Mouse (Mus musculus) limb, embryonic 14.5 days (tissue): ENCODE results near the gene Slc39a11. TPM values are rescaled to one million over a fixed set of nuclear protein-coding genes. Genes with fewer than 3 reads are reported as not detected.

Experiments used
- ATAC-seq: fragments of 200-750 bp; cut with Nextera tagmentation; 2 replicates; pipeline ENCODE4 v1.8.0; 2017; ENCODE audit warnings: low read depth, moderate number of reproducible peaks, moderate TSS enrichment; ENCODE audit not compliant: low FRiP score
- DNase-seq: peaks from one replicate; pipeline ENCODE4 v3.0.0-alpha.2; 2015; ENCODE audit warnings: low spot score
- H3K27ac ChIP-seq: fragments of 300-500 bp; sonication (generic); replicated peaks from 2 replicates; pipeline ENCODE4 v1.5.1; 2014; ENCODE audit warnings: low read depth, mild to moderate bottlenecking, low read length, moderate library complexity, mixed read lengths
- H3K27me3 ChIP-seq: fragments of 300-500 bp; sonication (generic); 2 replicates; pipeline ENCODE4 v1.6.1; 2014; ENCODE audit warnings: low read length, mixed read lengths; ENCODE audit not compliant: control insufficient read depth, insufficient read depth
- H3K36me3 ChIP-seq: fragments of 300-500 bp; sonication (generic); 2 replicates; pipeline ENCODE4 v1.6.1; 2014; ENCODE audit warnings: mild to moderate bottlenecking, low read length, moderate library complexity, mixed read lengths; ENCODE audit not compliant: control insufficient read depth, insufficient read depth
- H3K4me1 ChIP-seq: fragments of 300-500 bp; sonication (generic); 2 replicates; pipeline ENCODE4 v1.6.1; 2014; ENCODE audit warnings: antibody characterized with exemption, low read length, mixed read lengths; ENCODE audit not compliant: control insufficient read depth, insufficient read depth
- H3K4me2 ChIP-seq: fragments of 300-500 bp; sonication (generic); replicated peaks from 2 replicates; pipeline ENCODE4 v1.6.1; 2014; ENCODE audit warnings: low read depth, mild to moderate bottlenecking, low read length, moderate library complexity; ENCODE audit not compliant: severe bottlenecking
- H3K4me3 ChIP-seq: fragments of 300-500 bp; sonication (generic); replicated peaks from 2 replicates; pipeline ENCODE4 v1.5.1; 2014; ENCODE audit warnings: low read length
- H3K9ac ChIP-seq: fragments of 300-500 bp; sonication (generic); 2 replicates; pipeline ENCODE4 v1.6.1; 2014; ENCODE audit warnings: mild to moderate bottlenecking, low read depth, low read length, moderate library complexity; ENCODE audit not compliant: severe bottlenecking
- H3K9me3 ChIP-seq: fragments of 300-500 bp; sonication (generic); 2 replicates; pipeline ENCODE4 v1.6.1; 2016; ENCODE audit warnings: low read length; ENCODE audit not compliant: control insufficient read depth
- POLR2A ChIP-seq: fragments of 200-500 bp; IDR thresholded peaks from 2 replicates; pipeline ENCODE4 v1.8.0; 2012; ENCODE audit warnings: inconsistent platforms, mild to moderate bottlenecking, moderate library complexity, borderline replicate concordance; ENCODE audit not compliant: insufficient read depth, insufficient read length; ENCODE audit errors: extremely low read depth
- WGBS: fragments of 180-500 bp; shearing (Covaris S2); extraction: QIAGEN DNeasy Blood & Tissue Kit; methylation state at CpG from one replicate; pipeline ENCODE4 v1.1.7; 2014; 5-methylcytosine and 5-hydroxymethylcytosine counted together
- polyA plus RNA-seq, 2 experiments: library from polyadenylated mRNA; depleted of rRNA in 1 of 2; stranded (reverse) in 1 of 2; unstranded in 1 of 2; fragments of >200 nt; fragmentation: Nextera tagmentation in 1 of 2; extraction: Ambion mirVana in 1 of 2; gene quantifications; 2 replicates each; pipeline versions ENCODE4 v1.2.1 to v1.2.3; 2012 to 2014

Gene Slc39a11
- polyA plus RNA-seq, 2 experiments, result 17.2 to 24.5 TPM

- no peak overlapping the region for H3K4me2 ChIP-seq
- H3K36me3 ChIP-seq, result no peaks in the 10 kb centered on the region
- WGBS, result 56% methylated on average over 11 of the region's 11 CpGs
- H3K27ac ChIP-seq, result peak overlapping the region; percentile 39; the same call in 1 of the 2 replicates
- H3K9me3 ChIP-seq, result no peaks in the 10 kb centered on the region
- no peak overlapping the region for H3K9ac ChIP-seq
- no peaks in the 10 kb centered on the region for H3K27me3 ChIP-seq
- DNase-seq (peak; percentile 52), ATAC-seq (peak; percentile 50; the same call in 1 of the 2 replicates)
- no peak overlapping the region for H3K4me3 ChIP-seq
- peaks cover 10% of the 10 kb centered on the region; the same call in 1 of the 2 replicates for H3K4me1 ChIP-seq
- TF ChIP-seq POLR2A, result no peak
Observed at GRCm38 (mm10) chr11:113507716-113508480, 142.0 kb downstream of the Slc39a11 start.

- Histone ChIP-seq H3K4me3 (no peak overlapping the region), H3K27ac (no peak overlapping the region), H3K36me3 (no peaks in the 10 kb centered on the region), H3K9me3 (no peaks in the 10 kb centered on the region), H3K9ac (no peak overlapping the region), H3K27me3 (no peaks in the 10 kb centered on the region), H3K4me2 (no peak overlapping the region), H3K4me1 (peaks cover 10% of the 10 kb centered on the region; the same call in 1 of the 2 replicates)
- WGBS, result 84% methylated on average over 12 of the region's 12 CpGs
- DNase-seq (no peak), ATAC-seq (no peak)
- no peak for TF ChIP-seq POLR2A
Observed at GRCm38 (mm10) chr11:113505551-113506160, 144.2 kb downstream of the Slc39a11 start.

- Histone ChIP-seq H3K27ac (no peak overlapping the region), H3K9ac (no peak overlapping the region), H3K9me3 (no peaks in the 10 kb centered on the region), H3K4me2 (no peak overlapping the region), H3K36me3 (no peaks in the 10 kb centered on the region), H3K27me3 (no peaks in the 10 kb centered on the region), H3K4me3 (no peak overlapping the region), H3K4me1 (peaks cover 10% of the 10 kb centered on the region; the same call in 1 of the 2 replicates)
- TF ChIP-seq POLR2A, result no peak
- no peak for ATAC-seq
- WGBS, result 68% methylated on average over 11 of the region's 11 CpGs
- no peak for DNase-seq
Observed at GRCm38 (mm10) chr11:113504459-113505062, 145.3 kb downstream of the Slc39a11 start.

- ATAC-seq, result no peak
Observed at GRCm38 (mm10) chr11:113502968-113503367, 146.9 kb downstream of the Slc39a11 start.

GRCm38 (mm10) chr11:113500631-113501305, 149.1 kb downstream of the Slc39a11 start:
- no peaks in the 10 kb centered on the region for H3K36me3 ChIP-seq
- 67% methylated on average over 20 of the region's 20 CpGs for WGBS

More at GRCm38 (mm10) chr11:113502968-113503367, 146.9 kb downstream of the Slc39a11 start:
- H3K4me2 ChIP-seq, result no peak overlapping the region
- H3K4me1 ChIP-seq, result peaks cover 8% of the 10 kb centered on the region; the same call in 1 of the 2 replicates
- H3K36me3 ChIP-seq, result no peaks in the 10 kb centered on the region
- no peak overlapping the region for H3K9ac ChIP-seq
- H3K9me3 ChIP-seq, result no peaks in the 10 kb centered on the region
- no peak for DNase-seq
- no peak overlapping the region for H3K27ac ChIP-seq
- TF ChIP-seq POLR2A, result no peak
- no peaks in the 10 kb centered on the region for H3K27me3 ChIP-seq
- 79% methylated on average over 6 of the region's 6 CpGs for WGBS
- H3K4me3 ChIP-seq, result no peak overlapping the region

More at GRCm38 (mm10) chr11:113500631-113501305, 149.1 kb downstream of the Slc39a11 start:
- DNase-seq, result no peak
- H3K27me3 ChIP-seq, result no peaks in the 10 kb centered on the region
- no peak overlapping the region for H3K4me3 ChIP-seq
- H3K9me3 ChIP-seq, result no peaks in the 10 kb centered on the region
- no peak overlapping the region for H3K27ac ChIP-seq
- no peak for TF ChIP-seq POLR2A
- H3K9ac ChIP-seq, result no peak overlapping the region
- ATAC-seq, result no peak
- H3K4me2 ChIP-seq, result no peak overlapping the region
- H3K4me1 ChIP-seq, result peaks cover 4% of the 10 kb centered on the region; the same call in 1 of the 2 replicates
